Mouse (Mus musculus) cerebellum, adult 2 months (tissue): ENCODE results near the gene Fam221b. TPM values are rescaled to one million over a fixed set of nuclear protein-coding genes. Genes with fewer than 3 reads are reported as not detected.

Experiments
- DNase-seq, 2 experiments: peaks; one replicate each; pipeline ENCODE4 v3.0.0; 2021
- H3K27ac ChIP-seq: fragments of 200-500 bp; 2 replicates; pipeline ENCODE4 v1.5.1; 2012; ENCODE audit warnings: low read length, control low read depth, inconsistent platforms; ENCODE audit not compliant: insufficient read depth
- H3K27me3 ChIP-seq: fragments of 200-500 bp; 2 replicates; pipeline ENCODE4 v1.6.1; 2012; ENCODE audit warnings: inconsistent platforms, mild to moderate bottlenecking, low read length, moderate library complexity; ENCODE audit not compliant: control insufficient read depth, insufficient read depth
- H3K4me1 ChIP-seq: fragments of 200-500 bp; 2 replicates; pipeline ENCODE4 v1.6.1; 2011; ENCODE audit warnings: low read length; ENCODE audit not compliant: control insufficient read depth, insufficient read depth
- H3K4me3 ChIP-seq: fragments of 200-500 bp; replicated peaks from 2 replicates; pipeline ENCODE3; 2011; ENCODE audit warnings: mild to moderate bottlenecking, low read depth, low read length, control low read depth; ENCODE audit not compliant: insufficient read depth
- CTCF ChIP-seq: fragments of 200-500 bp; IDR thresholded peaks from 2 replicates; pipeline ENCODE4 v1.5.1; 2011; ENCODE audit warnings: low read depth, mild to moderate bottlenecking, control low read depth, low read length, moderate library complexity, borderline replicate concordance; ENCODE audit not compliant: insufficient read depth
- POLR2A ChIP-seq: fragments of 200-500 bp; IDR thresholded peaks from 2 replicates; pipeline ENCODE4 v1.6.1; 2011; ENCODE audit warnings: low read length, control low read depth, borderline replicate concordance; ENCODE audit not compliant: insufficient read depth
- WGBS: fragments of 180-500 bp; shearing (Covaris S2); methylation state at CpG from one replicate; pipeline ENCODE4 v1.1.7; 2018; 5-methylcytosine and 5-hydroxymethylcytosine counted together
- polyA plus RNA-seq: library from polyadenylated mRNA; depleted of rRNA; stranded (reverse); fragments of >200 nt; gene quantifications from 2 replicates; pipeline ENCODE4 v1.2.3, GENCODE M21; 2012

The Fam221b gene
- polyA plus RNA-seq, 1 experiment = 0.77 TPM

DNA sequence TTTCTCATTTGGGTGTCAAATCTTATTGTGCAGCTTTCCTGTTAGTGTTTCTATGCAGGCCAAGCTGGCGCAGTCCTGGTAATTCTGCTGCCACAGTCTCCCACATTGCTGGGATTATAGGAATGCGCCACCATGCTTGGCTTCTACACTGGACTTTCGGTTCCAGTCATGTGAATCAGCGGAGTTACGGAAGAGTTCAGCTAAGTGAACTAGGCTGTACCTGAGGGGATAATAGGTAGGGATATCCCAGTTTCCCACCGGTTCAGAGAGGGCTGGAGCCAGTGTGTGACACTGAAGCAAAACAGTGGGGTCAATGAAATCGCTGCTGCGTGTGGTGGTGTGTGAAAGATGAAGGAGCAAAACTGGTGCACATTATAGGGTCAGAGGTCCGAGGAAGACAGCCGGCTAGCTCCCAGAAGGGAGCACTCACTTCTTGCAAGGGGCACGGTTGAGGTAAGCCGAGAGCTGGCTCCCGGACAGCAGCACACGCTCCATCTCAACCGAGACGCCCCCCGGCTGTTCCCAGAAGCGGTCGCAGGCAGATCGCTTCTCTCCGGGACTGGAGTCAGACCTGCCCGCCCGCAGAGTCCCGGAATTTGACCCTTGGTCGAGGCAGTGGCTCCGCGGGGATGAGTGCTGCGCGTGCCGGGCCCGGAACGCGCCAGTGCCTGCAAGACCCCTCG is 13.1 kb downstream of the Fam221b start:
- 2% methylated on average over 34 of the region's 34 CpGs for WGBS
- Histone ChIP-seq H3K4me1 (peaks cover 3% of the 10 kb centered on the region; the same call in 1 of the 2 replicates), H3K4me3 (peak overlapping the region; percentile 80), H3K27me3 (no peaks in the 10 kb centered on the region), H3K27ac (peak overlapping the region; percentile 86)
- peak in 1 of 2 experiments; percentile 46 for DNase-seq
- TF ChIP-seq CTCF (no peak), POLR2A (no peak)

DNA sequence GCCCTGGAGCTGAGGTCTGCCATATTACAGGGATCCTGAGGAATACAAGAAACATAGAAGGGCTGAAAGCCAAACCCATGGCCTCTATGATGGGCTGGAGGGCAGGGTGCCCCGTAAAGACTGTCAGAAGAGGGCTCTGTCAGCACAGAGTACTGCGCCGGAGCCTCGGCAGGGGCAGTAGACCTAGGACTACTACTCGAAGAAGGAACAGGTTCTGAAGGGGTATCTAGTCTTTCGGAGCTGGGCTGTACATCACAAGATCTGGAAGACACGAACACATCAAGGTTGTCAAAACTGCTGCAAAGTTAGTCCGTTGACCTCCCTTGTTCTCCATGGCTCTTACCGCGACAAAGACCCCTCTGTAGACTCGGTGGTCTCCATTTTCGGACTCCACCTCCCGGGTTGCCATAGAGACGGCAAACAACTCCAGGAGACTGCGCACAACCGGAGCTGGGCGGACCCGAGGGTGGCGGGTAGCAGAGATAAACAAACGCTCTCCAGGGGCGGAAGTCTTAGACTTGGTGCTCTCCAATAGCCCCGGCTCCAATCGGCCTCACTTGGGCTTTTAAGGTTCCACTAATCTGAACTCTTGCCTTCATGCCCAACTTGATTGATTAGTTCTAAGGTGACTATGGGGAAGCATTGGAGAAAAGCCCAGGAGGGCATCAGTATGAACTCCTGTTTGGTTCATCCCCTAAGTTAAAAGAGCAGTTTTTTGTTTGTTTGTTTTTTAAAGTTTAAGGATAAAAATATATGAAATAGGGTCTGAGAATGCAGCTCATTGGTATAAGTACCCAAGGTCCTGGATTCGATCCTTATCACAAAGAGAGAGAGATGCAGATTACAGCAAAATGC is 15.6 kb downstream of the Fam221b start, which contains the start of gene Spag8:
Spag8 (minus strand) TSS at position 434 of the 855 bp plus-strand sequence.
- Histone ChIP-seq H3K27me3 (no peaks in the 10 kb centered on the region), H3K4me3 (no peak within 1 kb of the TSS), H3K4me1 (peaks cover 3% of the 10 kb centered on the region; the same call in 1 of the 2 replicates), H3K27ac (no peak within 1 kb of the TSS)
- DNase-seq = peak; percentile 10 to 19
- no peak for TF ChIP-seq CTCF
- no peak for TF ChIP-seq POLR2A
- WGBS = 21% methylated on average over 24 of the region's 24 CpGs

DNA sequence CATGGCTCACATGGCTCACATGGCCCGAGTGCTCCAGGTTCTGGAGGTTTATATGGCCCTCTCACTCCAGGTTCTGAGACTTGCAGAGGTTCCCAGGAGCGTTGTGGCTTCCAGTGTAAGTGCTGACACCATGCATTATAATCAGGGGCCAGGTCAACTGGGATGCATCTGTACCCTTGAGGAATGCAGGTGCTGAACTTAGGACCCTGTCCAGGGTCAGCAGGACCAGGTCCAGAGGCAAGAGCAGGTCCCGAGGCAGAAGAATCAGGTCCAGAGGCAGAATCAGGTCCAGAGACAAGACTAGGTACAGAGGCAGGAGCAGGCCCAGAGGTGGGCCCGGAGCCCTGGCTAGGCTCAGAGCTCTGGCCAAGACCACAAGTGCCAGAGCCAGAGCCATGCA is 16.2 kb downstream of the Fam221b start:
- Histone ChIP-seq H3K4me1 (peaks cover 3% of the 10 kb centered on the region; the same call in 1 of the 2 replicates), H3K27ac (no peak overlapping the region), H3K27me3 (no peaks in the 10 kb centered on the region), H3K4me3 (no peak overlapping the region)
- WGBS = 80% methylated on average over 4 of the region's 4 CpGs
- DNase-seq = no peak
- no peak for TF ChIP-seq POLR2A
- TF ChIP-seq CTCF = no peak

DNA sequence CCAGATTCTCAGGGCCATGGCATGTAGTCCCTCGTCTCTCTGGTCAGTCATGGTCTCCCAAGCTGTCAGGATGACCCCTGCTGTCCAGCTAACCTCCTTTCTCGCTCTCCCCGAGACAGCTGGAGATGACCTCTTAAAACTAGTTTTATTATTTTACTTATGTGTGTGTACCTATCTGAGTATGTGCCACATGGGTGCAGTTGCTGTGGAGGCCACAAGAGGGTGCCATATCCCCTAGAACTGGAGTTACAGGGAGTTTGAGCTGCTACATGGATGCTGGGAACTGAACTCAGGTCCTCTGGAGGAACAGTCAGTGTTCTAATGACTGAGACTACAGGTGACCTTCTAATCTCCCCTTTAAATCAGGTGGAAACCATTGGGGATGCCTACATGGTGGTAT is 19.2 kb downstream of the Fam221b start:
- DNase-seq = no peak
- peak; percentile 24; the same call in 1 of the 2 replicates for TF ChIP-seq CTCF
- TF ChIP-seq POLR2A = no peak
- H3K4me1 ChIP-seq = peaks cover 3% of the 10 kb centered on the region; the same call in 1 of the 2 replicates
- no peak overlapping the region for H3K27ac ChIP-seq
- 94% methylated on average over 3 of the region's 3 CpGs for WGBS
- no peak overlapping the region for H3K4me3 ChIP-seq
- H3K27me3 ChIP-seq = no peaks in the 10 kb centered on the region

DNA sequence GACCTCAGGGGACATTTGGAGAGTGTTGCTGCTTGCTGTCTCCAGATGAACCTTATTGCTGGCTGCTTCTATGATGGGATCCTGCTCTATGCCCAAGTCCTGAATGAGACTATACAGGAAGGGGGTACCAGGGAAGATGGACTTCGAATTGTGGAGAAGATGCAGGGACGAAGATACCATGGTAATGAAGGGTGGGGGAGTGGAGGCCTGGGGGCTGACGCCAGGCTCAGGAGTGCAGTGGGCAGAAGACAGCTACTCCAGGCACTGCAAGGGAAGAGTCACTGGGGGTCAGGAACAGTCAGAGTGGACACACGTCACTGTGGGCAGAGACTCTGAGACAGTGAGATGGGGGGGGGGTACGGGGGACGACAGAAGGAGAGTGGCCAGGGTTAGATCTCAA is 28.5 kb downstream of the Fam221b start:
- DNase-seq = peak in 1 of 2 experiments; percentile 4
- WGBS = 86% methylated on average over 6 of the region's 6 CpGs
- no peak for TF ChIP-seq CTCF
- TF ChIP-seq POLR2A = no peak
- Histone ChIP-seq H3K27me3 (no peaks in the 10 kb centered on the region), H3K4me1 (no peaks in the 10 kb centered on the region), H3K27ac (no peak overlapping the region), H3K4me3 (no peak overlapping the region)

DNA sequence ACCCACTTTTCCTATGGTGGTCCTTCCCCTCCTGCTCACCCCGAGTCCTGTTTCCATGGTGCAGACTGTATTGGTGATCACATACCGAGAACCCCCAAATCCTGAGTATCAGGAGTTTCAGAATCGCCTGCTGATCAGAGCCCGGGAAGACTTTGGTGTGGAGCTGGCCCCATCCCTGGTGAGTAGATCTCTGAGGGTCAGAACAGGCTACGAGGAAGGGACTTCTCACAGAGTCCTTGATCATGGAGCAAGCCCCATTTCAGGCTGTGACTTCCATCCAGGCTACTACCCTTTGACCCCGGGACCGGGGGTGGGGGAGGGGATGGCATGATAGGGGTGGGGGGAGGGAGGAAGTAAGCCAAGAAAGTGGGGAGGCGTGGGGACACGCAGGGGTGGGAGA is 28.9 kb downstream of the Fam221b start:
- no peak for TF ChIP-seq CTCF
- no peak for TF ChIP-seq POLR2A
- no peak overlapping the region for H3K4me3 ChIP-seq
- H3K27ac ChIP-seq = no peak overlapping the region
- WGBS = 73% methylated on average over 9 of the region's 9 CpGs
- no peaks in the 10 kb centered on the region for H3K4me1 ChIP-seq
- H3K27me3 ChIP-seq = no peaks in the 10 kb centered on the region
- DNase-seq = peak in 1 of 2 experiments; percentile 5

DNA sequence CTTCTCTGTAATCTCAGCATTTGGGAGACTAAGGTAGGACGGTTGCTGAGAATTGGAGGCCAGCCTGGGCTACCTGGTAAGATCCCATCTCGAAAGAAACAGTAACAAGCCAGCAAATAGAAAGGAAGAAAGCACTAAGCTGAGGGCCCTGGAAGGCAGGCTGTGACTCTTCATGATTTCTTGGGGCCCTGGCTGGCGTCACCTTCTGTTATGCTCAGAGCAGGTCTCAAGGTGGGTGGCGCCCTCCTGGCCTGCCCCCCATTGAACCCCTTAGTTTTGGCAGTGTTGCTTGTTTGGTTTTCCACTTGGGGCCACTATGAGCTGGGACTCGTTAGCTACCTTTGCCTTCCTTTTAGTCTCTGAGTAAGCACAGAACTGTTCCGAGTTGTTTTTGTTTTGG is 32.2 kb downstream of the Fam221b start:
- 80% methylated on average over 6 of the region's 6 CpGs for WGBS
- Histone ChIP-seq H3K4me3 (no peak overlapping the region), H3K27me3 (no peaks in the 10 kb centered on the region), H3K4me1 (peaks cover 22% of the 10 kb centered on the region), H3K27ac (no peak overlapping the region)
- no peak for TF ChIP-seq CTCF
- TF ChIP-seq POLR2A = no peak
- DNase-seq = no peak
